ENCODE assay signal across 9 mouse cellular contexts in the genomic region with DNA sequence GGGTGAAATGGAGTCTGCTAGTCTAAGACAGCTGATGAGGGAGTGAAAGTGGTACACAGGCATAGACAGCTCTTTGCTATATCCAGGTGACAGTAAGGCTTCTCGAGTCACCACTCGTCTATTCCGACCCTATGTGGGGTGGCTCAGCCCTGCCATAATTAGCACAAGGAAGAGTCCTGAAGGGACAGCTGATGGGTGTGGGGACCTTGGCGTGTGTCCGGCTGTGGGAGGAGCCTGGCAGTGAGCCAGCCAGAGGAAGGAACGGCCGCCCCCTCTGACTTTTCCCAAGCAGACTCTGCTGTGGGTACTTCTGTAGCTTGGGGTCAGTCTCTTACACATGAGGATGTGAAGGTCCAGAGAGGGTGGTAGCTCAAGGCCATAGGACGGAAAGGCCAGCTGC. TPM values are rescaled to one million over a fixed set of nuclear protein-coding genes. Genes with fewer than 3 reads are reported as not detected.
A peak's percentile ranks its signal among the peaks of the same experiment; 100 is the strongest.
DNase-seq lines count a peak whose midpoint lies in the region; ATAC-seq and TF ChIP-seq lines count a peak whose summit lies in the region.
"Had no signal": no experiment of that assay in that cellular context is flagged by ENCODE, and none has a peak within 500 bp of the region (broad histone marks: within the 10 kb centered on the region; RNA-seq: fewer than 3 reads in every experiment).

No protein-coding gene starts in this region.

- no peaks in the 10 kb centered on the region for H3K4me1 ChIP-seq in embryonic facial prominence, embryonic 14.5 days (ENCODE audit: control insufficient read depth, insufficient read depth, low read length)
- H3K4me1 ChIP-seq in embryonic facial prominence, embryonic 10.5 days = 0 out of 2 replicates have a peak, but pooled peaks cover 6% of the 10 kb centered on the region
- H3K4me1 ChIP-seq in heart, postnatal 0 days (ENCODE audit: control insufficient read depth, insufficient read depth) = peaks cover 50% of the 10 kb centered on the region
- H3K4me1 ChIP-seq in limb, embryonic 14.5 days (ENCODE audit: control insufficient read depth, insufficient read depth, low read length) = no peaks in the 10 kb centered on the region; the same call in 1 of the 2 replicates
- H3K4me1 ChIP-seq in midbrain, embryonic 16.5 days (ENCODE audit: control insufficient read depth, insufficient read depth, low read length) = no peaks in the 10 kb centered on the region
- H3K4me1 ChIP-seq: neural tube, embryonic 12.5 days had no signal

- H3K4me2 ChIP-seq in embryonic facial prominence, embryonic 14.5 days (ENCODE audit: low read depth, low read length) = no peak overlapping the region
- H3K4me2 ChIP-seq in heart, postnatal 0 days (ENCODE audit: low read depth, low read length) = peak overlapping the region; percentile 26; the same call in 1 of the 2 replicates
- H3K4me2 ChIP-seq in limb, embryonic 14.5 days (replicated peaks; ENCODE audit: low read depth, low read length, severe bottlenecking) = no peak overlapping the region
- no peak overlapping the region for H3K4me2 ChIP-seq in midbrain, embryonic 16.5 days (ENCODE audit: low read length)
- H3K4me2 ChIP-seq: neural tube, embryonic 12.5 days had no signal

- H3K4me3 ChIP-seq in embryonic facial prominence, embryonic 14.5 days (ENCODE audit: low read depth, low read length) = no peak overlapping the region
- no peak overlapping the region for H3K4me3 ChIP-seq in embryonic facial prominence, embryonic 10.5 days
- no peak overlapping the region for H3K4me3 ChIP-seq in heart, postnatal 0 days (ENCODE audit: low read depth, low read length)
- no peak overlapping the region for H3K4me3 ChIP-seq in limb, embryonic 14.5 days (replicated peaks; ENCODE audit: low read length)
- H3K4me3 ChIP-seq in midbrain, embryonic 16.5 days (ENCODE audit: low read depth, low read length) = no peak overlapping the region
- H3K4me3 ChIP-seq: neural tube, embryonic 12.5 days had no signal

- H3K9me3 ChIP-seq in embryonic facial prominence, embryonic 14.5 days (ENCODE audit: control insufficient read depth, low read length) = no peaks in the 10 kb centered on the region
- no peaks in the 10 kb centered on the region for H3K9me3 ChIP-seq in embryonic facial prominence, embryonic 10.5 days
- H3K9me3 ChIP-seq in heart, postnatal 0 days (replicated peaks; ENCODE audit: control insufficient read depth, low read length) = no peaks in the 10 kb centered on the region
- no peaks in the 10 kb centered on the region for H3K9me3 ChIP-seq in limb, embryonic 14.5 days (ENCODE audit: control insufficient read depth, low read length)
- H3K9me3 ChIP-seq in midbrain, embryonic 16.5 days (replicated peaks; ENCODE audit: control insufficient read depth, low read length, poor library complexity, severe bottlenecking) = no peaks in the 10 kb centered on the region
- H3K9me3 ChIP-seq: neural tube, embryonic 12.5 days had no signal

- no peak overlapping the region for H3K9ac ChIP-seq in embryonic facial prominence, embryonic 14.5 days (ENCODE audit: low read depth, low read length)
- no peak overlapping the region for H3K9ac ChIP-seq in heart, postnatal 0 days (replicated peaks; ENCODE audit: low read depth, low read length)
- H3K9ac ChIP-seq in limb, embryonic 14.5 days (ENCODE audit: low read depth, low read length, severe bottlenecking) = no peak overlapping the region
- H3K9ac ChIP-seq in midbrain, embryonic 16.5 days (ENCODE audit: low read depth, low read length) = no peak overlapping the region
- H3K9ac ChIP-seq: neural tube, embryonic 12.5 days had no signal

- 64% methylated on average over 8 of the region's 8 CpGs for WGBS in embryonic facial prominence, embryonic 14.5 days
- WGBS in embryonic facial prominence, embryonic 10.5 days = 82% methylated on average over 8 of the region's 8 CpGs
- WGBS in heart, postnatal 0 days = 14% methylated on average over 8 of the region's 8 CpGs
- 57% methylated on average over 8 of the region's 8 CpGs for WGBS in limb, embryonic 14.5 days
- 62% methylated on average over 8 of the region's 8 CpGs for WGBS in midbrain, embryonic 16.5 days

- H3K36me3 ChIP-seq in embryonic facial prominence, embryonic 14.5 days (ENCODE audit: control insufficient read depth, insufficient read depth, low read length) = peaks cover 36% of the 10 kb centered on the region
- peaks cover 63% of the 10 kb centered on the region for H3K36me3 ChIP-seq in embryonic facial prominence, embryonic 10.5 days (replicated peaks)
- H3K36me3 ChIP-seq in heart, postnatal 0 days (replicated peaks; ENCODE audit: control insufficient read depth, insufficient read depth, low read length) = peaks cover 22% of the 10 kb centered on the region
- H3K36me3 ChIP-seq in limb, embryonic 14.5 days (ENCODE audit: control insufficient read depth, insufficient read depth, low read length) = peaks cover 37% of the 10 kb centered on the region
- H3K36me3 ChIP-seq in midbrain, embryonic 16.5 days (ENCODE audit: control insufficient read depth, insufficient read depth, low read length) = peaks cover 23% of the 10 kb centered on the region

- no peak for TF ChIP-seq CTCF in heart, postnatal 0 days (IDR thresholded peaks at IDR 0.05; ENCODE audit: low read depth)

- intact Hi-C loops in left cerebral cortex, postnatal 25 days (cut with DNase I) = no loop called here

- TF ChIP-seq POLR2A in limb, embryonic 14.5 days (IDR thresholded peaks at IDR 0.05; ENCODE audit: borderline replicate concordance, extremely low read depth, insufficient read depth, insufficient read length) = no peak

- peak; percentile 44 for ATAC-seq in embryonic facial prominence, embryonic 14.5 days (ENCODE audit: low read depth)
- peak; percentile 57 for ATAC-seq in heart, postnatal 0 days (ENCODE audit: insufficient read depth, low read depth)
- ATAC-seq in limb, embryonic 14.5 days (ENCODE audit: low FRiP score, low read depth) = peak; percentile 56
- no peak for ATAC-seq in midbrain, embryonic 16.5 days

- H3K27me3 ChIP-seq in embryonic facial prominence, embryonic 14.5 days (replicated peaks; ENCODE audit: control insufficient read depth, insufficient read depth, low read length) = no peaks in the 10 kb centered on the region
- H3K27me3 ChIP-seq in embryonic facial prominence, embryonic 10.5 days (replicated peaks; ENCODE audit: low read depth, poor library complexity, severe bottlenecking) = no peaks in the 10 kb centered on the region
- no peaks in the 10 kb centered on the region for H3K27me3 ChIP-seq in heart, postnatal 0 days (ENCODE audit: control insufficient read depth, insufficient read depth, low read length)
- H3K27me3 ChIP-seq in limb, embryonic 14.5 days (ENCODE audit: control insufficient read depth, insufficient read depth, low read length) = no peaks in the 10 kb centered on the region
- no peaks in the 10 kb centered on the region for H3K27me3 ChIP-seq in midbrain, embryonic 16.5 days (ENCODE audit: control insufficient read depth, insufficient read depth, low read depth, low read length)
- H3K27me3 ChIP-seq: neural tube, embryonic 12.5 days had no signal

- H3K27ac ChIP-seq in embryonic facial prominence, embryonic 14.5 days (replicated peaks; ENCODE audit: low read depth, low read length) = no peak overlapping the region
- H3K27ac ChIP-seq in embryonic facial prominence, embryonic 10.5 days (replicated peaks) = no peak overlapping the region
- H3K27ac ChIP-seq in heart, postnatal 0 days (ENCODE audit: low read depth) = peak overlapping the region; percentile 31; the same call in 1 of the 2 replicates
- H3K27ac ChIP-seq in limb, embryonic 14.5 days (replicated peaks; ENCODE audit: low read depth, low read length) = no peak overlapping the region
- no peak overlapping the region for H3K27ac ChIP-seq in midbrain, embryonic 16.5 days (ENCODE audit: low read length)
- H3K27ac ChIP-seq: neural tube, embryonic 12.5 days had no signal

- TF ChIP-seq EP300 in heart, postnatal 0 days (IDR thresholded peaks at IDR 0.05; ENCODE audit: low read depth) = no peak

- no peak for DNase-seq in embryonic facial prominence, embryonic 14.5 days (ENCODE audit: low spot score)
- no peak for DNase-seq in embryonic facial prominence, embryonic 10.5 days (ENCODE audit: low spot score)
- DNase-seq in adrenal gland, adult (ENCODE audit: inconsistent age in 2 of 2, low spot score in 1 of 2) = peak; percentile 82 to 90
- peak; percentile 56 for DNase-seq in heart, postnatal 0 days (ENCODE audit: low spot score)
- no peak for DNase-seq in limb, embryonic 14.5 days (ENCODE audit: low spot score)
- DNase-seq in urinary bladder, postnatal 10 days (ENCODE audit: low spot score) = no peak
- no peak for DNase-seq in left cerebral cortex, postnatal 25 days (ENCODE audit: low spot score in 2 of 2)

RNA-seq across cellular contexts. Expression of a gene that starts 21.2 kb away (rescaled TPM):
- polyA plus RNA-seq in embryonic facial prominence, embryonic 14.5 days (2014; fragmentation: Nextera tagmentation; extraction: Ambion mirVana) = 13.3 and 18.3 TPM in 2 replicates
- 14.6 and 14.9 TPM in 2 replicates for polyA plus RNA-seq in embryonic facial prominence, embryonic 10.5 days (2016; fragmentation: Nextera tagmentation; extraction: Ambion mirVana)
- 12.8 and 34.4 TPM in 2 replicates for total RNA-seq in heart, postnatal 0 days (2014; rRNA removed; ENCODE audit: low replicate concordance)
- polyA plus RNA-seq in heart, postnatal 0 days (2015; fragmentation: Nextera tagmentation; extraction: Ambion mirVana) = 7.6 and 8.3 TPM in 2 replicates
- polyA plus RNA-seq in limb, embryonic 14.5 days (2012; rRNA removed) = 44.3 and 60.0 TPM in 2 replicates
- polyA plus RNA-seq in limb, embryonic 14.5 days (2014; fragmentation: Nextera tagmentation; extraction: Ambion mirVana) = 19.4 and 22.7 TPM in 2 replicates
- polyA plus RNA-seq in midbrain, embryonic 16.5 days (2015; fragmentation: Nextera tagmentation; extraction: Ambion mirVana) = 7.0 and 8.8 TPM in 2 replicates
- total RNA-seq in left cerebral cortex, postnatal 25 days (2021) = under 1 TPM; 0.23 to 0.30 TPM

Comparison
In these comparisons a context has a peak if more than half of its experiments do, and no peak if none do; other contexts are left out.
1. DNase-seq: peak in adrenal gland, adult (2 of 2) and heart, postnatal 0 days (single experiment); none in embryonic facial prominence, embryonic 14.5 days (single experiment), embryonic facial prominence, embryonic 10.5 days (single experiment), limb, embryonic 14.5 days (single experiment), urinary bladder, postnatal 10 days (single experiment) and left cerebral cortex, postnatal 25 days (0 of 2).